ENCODE assay signal across 1 mouse cellular context in genomic region chr9:50697706-50698041, GRCm38 (mm10).
TF ChIP-seq lines count a peak whose summit lies in the region.

No protein-coding gene starts in this region.

TF ChIP-seq in CH12.LX, 34 proteins besides CTCF, POLR2A, EP300 and RAD21 (continued from another document):
- TF ChIP-seq JUND (conservative IDR thresholded peaks at IDR 0.05; ENCODE audit: low read depth, low read length) (no peak), MAZ (IDR thresholded peaks at IDR 0.05; ENCODE audit: low read depth, low read length) (no peak), IRF4 (IDR thresholded peaks at IDR 0.05; ENCODE audit: low read depth, low read length) (0 out of 2 replicates have a peak, but pooled peaks have one; percentile 33), MAFK (IDR thresholded peaks at IDR 0.05; ENCODE audit: insufficient replicate concordance, low read length) (no peak), TCF12 (IDR thresholded peaks at IDR 0.05; ENCODE audit: low read depth, low read length) (no peak), BHLHE40 (IDR thresholded peaks at IDR 0.05; ENCODE audit: low read depth, low read length) (no peak), MEF2A (IDR thresholded peaks at IDR 0.05; ENCODE audit: borderline replicate concordance, low read depth, low read length) (no peak), NELFE (IDR thresholded peaks at IDR 0.05; ENCODE audit: low read depth, low read length) (no peak), ZC3H11A (IDR thresholded peaks at IDR 0.05; ENCODE audit: low read depth, low read length) (no peak)
